Mouse (Mus musculus) fat pad, adult 2 months (tissue): ENCODE results near the gene Srcin1.

Experiments
- DNase-seq: peaks from one replicate; pipeline ENCODE4 v3.0.0-alpha.2; 2011; ENCODE audit warnings: low read depth, low spot score; ENCODE audit errors: extremely low read depth

The Srcin1 gene

DNA sequence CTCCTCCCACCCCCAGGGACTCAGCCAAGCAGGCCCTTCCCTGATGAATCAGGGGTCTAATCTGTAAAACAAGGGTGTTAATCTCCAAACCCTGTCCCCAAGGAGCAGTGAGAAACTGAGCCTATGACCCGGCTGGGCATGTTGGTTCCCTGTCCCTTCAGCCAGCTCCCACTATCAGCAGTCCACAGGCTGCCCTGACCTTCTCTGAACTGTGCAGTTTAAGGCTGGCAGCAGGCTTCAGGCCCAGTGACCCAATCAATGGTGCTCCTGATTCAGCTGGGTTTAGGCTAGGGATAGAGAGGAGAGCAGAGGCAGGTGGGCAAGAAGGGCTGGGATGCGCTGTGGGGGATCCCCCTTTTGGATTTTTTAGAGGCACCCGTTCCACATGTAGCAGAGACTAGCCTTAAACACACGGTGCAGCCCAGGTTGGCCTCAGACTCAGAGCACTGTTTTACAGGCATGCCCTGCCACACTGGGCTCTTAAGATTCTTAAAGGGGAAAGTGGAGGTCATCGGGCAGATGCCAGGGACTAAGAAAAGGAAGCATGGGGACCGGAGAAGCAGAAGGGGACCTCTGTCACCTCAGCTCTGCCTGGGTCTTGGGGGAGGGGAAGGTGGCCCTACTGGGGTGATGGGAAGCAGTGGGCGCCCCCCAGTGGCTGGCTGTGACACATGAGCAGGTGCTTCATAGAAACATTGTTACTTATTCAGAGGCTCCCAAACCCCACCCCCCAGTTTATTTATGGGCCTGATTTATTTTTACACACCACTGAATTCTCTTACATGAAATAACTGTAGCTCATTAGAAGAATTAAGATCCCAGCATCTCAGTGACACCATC is 19.2 kb downstream of the Srcin1 start:
- DNase-seq: no peak

DNA sequence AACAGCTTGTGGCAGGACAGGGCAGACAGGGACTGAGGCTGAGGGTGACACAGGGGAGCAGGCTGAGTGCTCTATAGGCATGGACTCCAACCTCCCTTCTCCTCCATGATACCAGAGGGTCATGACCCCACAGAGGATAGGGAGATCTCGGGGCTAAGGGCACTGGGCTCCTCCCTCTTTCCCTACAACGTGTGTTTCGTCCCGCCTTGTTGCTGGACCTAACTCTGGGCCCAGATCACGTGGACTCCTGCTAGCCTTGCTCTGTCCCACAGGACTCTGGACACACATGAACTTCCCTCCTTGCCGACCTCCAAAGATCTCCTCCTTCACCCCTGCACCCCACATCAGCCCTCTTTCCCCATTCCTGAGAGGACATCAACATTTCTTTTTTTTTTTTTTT is 20.8 kb downstream of the Srcin1 start:
- no peak for DNase-seq

DNA sequence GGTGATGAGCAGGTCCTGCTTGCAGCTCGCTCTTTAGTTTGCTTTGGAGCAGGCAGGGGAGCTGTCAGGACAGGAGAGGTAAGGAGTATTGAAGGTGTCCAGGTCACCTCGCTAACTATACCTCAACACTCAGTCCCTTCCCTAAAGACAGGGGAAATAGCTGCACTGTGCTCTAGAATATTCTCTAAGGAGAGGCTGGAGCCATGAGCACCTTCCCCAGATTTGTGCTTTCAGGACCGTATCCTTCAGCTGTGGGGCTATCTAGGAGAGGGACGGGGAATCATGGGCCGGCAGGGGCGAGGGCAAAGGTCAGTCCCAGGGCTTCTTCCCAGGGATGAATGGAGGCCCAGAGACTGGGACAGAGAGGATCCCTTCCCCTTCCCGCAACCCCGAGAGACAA is 23.8 kb downstream of the Srcin1 start:
- no peak for DNase-seq

DNA sequence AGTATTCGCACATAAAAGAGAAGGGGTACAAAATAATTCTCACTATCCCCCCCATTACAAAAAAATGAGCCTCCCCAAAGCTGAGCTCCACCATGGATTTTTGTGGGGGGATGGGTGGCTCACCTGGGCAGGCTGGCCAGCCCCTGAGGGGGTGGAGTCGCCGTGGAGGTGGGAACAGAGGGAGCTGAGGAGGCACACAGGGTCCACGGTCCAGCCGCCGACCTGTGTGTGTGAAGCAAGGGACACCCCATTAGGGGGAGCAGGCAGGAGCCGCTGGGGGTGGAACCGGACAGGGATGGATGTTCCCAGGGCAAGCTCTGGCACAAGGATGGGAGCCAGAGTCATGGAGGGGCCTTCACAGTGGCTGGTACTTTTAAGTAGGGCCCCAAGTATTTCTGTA is 27.2 kb downstream of the Srcin1 start:
- no peak for DNase-seq

DNA sequence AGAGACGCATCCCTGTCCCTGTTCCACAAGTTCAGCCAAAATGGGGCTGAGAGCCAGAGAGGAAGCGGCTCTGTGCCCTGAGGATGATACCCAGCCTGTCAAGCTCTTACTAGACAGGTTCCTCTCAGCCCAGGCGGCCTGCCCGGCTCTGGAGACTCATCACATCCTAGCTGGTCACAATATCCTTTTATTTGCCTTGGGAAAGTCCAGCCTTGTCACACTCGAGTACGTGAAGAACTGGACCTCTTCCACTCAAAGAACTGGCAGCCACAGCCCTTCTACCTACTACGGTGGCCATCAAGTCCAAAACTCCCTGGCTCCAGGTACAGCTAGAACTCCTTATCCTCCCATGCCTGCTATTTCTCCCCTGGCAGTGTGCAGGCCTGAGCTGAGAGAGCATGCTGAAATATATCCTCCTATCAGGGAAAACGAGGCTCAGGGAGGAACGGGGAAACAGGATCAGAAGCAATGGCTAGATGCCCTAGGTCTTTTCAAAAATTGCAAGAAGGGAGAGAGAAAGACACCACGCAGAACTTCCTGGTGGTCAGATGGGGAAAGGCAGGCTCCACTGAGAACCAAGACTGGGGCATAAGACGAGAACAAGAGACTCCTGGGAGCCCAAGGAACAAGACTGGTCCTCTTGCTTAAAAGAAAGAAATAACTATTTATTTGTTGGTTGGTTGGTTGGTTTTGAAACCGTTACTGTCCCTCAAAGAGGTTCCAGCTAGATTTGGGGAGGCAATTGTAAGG is 27.9 kb downstream of the Srcin1 start:
- DNase-seq: no peak

DNA sequence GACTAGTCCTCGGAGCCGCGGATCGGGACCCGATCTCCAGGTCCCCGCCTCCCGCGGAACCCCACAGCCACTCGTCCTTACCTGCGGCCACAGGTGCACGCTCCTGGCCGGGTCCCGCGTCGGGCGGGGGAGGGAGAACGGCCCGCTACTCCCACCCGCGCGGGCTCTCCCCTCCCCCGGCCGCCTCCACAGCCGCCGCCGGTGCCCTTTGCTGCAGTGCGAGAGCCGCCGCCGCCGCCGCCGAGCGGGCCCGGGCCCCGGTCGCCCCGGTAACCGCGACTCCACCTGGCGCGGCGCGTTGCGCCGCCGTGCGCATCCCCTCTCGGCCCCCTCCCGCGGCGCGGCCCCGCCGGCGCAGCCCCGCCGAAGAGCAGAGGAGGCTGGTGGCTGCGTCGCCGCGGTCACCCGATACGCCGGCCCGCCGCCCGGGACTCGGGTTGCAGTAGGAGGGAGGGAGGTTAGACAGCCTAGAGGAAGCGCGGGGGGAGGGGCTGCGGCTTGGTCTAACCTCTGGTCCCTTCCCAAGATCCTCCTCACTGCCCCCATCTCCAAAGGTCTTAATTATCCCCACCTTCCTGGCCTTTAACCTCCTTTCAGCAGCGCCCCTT is 29.1 kb downstream of the Srcin1 start:
- DNase-seq: no peak

DNA sequence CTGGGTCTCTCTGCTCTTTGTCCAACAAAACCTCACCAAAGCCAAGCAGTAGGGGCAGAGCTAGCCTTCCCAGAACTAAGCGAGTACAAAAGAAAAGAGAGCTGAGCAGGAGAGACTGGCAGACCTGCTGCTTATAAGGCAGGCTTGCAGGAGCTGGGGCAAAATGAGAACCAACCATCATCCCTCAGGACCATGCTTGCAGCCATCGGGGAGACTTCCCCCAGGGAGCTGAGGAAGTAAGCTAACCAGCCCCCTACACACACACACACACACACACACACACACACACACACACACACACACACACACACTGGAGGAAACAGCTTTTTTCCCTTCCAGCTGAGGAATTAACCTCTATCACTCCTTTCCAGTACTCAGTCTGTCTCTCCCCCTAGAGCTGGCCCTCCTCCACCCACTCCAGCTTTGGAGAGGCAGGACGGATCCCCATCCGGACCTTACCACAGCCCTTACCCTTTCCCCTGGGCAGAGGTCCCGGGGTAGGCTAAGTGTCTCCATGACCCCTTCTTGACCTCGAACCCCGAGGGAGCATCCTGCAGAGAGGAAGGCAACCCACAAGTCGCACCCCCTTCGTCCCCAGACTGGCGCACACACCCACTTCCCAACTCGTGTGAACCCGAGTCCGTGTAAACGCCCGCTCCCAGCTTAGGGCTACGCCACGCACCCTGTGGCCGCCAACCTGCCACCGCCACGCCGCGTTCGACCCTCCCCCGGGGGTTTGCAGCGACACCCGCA is 30.0 kb downstream of the Srcin1 start:
- DNase-seq: no peak

DNA sequence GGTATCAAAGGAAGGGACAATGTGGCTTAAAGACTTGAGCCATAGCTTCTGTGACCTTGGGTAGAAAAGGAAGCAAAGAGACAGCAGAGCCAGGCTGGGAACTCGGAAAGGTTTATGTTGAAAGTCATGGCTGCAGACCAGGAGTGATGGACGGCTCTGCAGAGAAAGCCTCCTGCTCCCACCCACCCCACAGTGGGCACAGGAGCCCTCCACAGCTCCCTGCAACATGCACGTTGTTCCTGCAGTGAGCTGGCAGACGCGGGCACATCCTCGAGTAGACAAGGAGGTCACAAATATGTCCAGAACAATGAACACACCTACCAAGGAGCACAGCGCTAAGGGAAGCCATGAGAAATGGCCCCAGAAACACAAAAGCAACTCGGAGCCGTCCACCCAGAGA is 32.1 kb downstream of the Srcin1 start:
- no peak for DNase-seq

DNA sequence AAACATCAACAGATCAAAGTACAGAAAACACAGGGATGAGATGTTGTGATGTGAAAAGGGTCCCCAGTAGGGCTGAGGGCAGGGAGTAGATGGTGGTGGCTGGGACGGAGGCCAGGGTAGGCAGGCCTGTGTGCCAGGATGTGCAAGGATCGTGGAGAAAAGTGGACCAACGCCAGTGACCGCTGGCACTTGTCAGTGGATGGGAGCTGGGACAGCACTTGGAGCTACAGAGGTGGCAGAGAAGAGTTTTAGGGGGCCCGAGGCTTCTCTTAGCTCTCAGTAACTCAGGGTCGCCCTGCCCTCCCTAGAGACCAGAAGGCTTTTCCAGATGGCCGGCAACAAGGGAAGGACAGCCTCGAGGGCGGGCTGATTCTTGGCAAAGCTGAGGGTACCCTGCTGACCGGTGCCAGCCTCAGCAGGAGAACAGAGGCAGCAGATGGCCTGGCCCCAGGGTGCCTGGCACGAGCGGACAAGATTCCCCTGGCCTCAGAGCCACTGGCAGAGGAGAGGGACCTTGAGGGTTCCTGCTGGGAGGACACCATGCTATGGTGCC is 32.7 kb downstream of the Srcin1 start:
- no peak for DNase-seq

DNA sequence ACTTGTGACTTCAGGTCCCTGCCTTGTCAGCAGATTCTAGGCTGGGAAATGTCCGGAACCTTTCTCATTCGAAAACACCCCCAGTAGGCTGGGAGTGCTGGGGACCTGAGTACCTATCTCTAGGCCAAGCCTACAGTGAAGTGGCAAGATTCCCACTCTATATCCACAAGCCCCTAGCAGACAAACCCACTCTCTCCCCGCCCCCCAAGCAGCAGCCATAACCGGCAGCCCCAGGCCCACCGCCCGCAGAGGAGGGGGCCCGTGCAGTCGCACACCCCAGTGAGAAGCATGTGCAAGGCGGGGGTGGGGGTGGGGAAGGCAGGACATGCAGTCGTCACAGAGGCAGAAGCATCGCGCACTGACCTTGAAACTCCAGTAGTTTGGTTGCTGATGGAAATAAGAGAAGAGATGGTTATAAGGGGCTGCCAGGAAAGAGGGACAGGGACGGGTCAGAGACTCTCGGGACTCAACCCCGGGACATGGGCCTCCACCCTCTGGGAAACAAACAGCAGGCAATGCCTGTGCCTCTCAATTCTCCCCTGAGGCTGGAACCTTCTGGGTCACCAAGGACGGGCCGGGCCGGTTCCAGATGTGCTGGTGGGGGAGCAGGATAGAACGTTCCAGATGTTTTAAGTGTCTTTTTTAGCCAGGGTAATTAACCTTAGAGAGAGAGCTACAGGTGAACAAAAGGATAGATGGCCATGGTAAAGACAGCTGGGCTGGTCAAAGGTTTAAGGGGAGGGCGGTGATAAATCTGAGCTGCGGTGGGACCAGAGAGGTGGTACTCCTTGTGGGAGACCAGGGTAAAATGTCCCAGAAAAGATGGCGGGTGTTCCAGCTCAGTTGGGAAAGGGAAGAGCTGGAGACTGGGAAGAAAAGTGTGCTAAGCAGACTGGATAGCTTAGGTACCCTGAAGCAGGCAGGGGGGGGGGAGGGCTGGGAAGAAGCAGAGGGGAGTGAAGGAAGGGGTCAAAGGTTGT is 33.5 kb downstream of the Srcin1 start:
- DNase-seq: no peak

DNA sequence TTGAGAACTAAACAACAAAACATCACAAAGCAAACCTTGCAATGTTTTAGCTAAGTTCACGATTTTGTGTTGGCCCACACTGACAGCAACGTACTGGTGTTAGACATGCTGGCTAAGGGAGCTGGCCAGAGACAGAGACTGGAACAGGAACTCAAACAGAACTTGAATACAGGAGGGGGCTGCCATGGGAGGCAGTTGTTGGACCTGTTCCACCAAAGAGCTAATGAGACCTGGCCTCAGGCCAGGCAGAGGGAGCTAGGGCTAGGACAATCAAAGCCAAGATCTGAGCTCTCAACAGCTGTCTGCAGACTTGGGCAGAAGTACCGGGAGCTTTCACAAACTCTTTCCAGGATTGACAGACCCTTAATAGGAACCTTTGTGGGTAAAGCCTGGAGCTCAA is 35.4 kb downstream of the Srcin1 start:
- no peak for DNase-seq

DNA sequence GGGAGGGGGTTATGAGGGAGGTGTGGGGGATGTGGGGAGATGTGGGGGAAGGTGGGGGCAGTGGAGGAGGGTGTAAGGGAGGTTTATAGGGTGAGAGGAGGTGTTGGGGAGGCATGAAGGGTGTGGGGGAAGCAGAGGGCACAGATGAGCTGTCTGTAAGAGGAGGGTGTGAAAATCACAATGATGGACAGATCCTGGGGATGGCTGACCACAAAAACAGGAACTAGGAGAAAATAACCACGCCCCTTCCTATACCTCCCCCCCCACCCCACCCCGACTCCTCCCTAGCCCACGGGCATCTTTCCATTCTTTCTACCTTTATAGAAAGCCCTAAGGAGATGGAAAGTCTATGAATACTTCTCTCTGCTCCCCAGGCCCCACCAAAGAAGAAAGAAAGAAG is 35.9 kb downstream of the Srcin1 start:
- DNase-seq: no peak

DNA sequence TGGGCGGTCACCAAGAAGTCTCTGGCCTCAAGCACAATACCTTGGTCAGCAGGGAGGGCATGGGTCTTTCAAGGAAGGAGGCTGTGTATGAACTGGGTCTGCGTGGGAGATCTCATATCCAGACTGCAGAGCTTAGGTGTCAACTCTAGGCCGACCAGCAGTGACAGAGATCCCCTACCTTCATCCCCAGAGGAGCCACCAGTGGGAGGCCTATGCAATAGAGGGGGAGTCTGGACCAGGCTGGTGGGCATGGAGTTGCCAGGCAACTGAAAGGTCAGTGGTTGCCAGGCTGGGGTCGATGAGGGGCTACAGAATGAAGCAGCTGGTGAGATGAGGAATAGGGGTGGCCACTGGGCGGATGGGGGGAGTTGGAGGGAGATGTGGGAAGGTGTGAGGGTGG is 36.4 kb downstream of the Srcin1 start:
- DNase-seq: no peak

DNA sequence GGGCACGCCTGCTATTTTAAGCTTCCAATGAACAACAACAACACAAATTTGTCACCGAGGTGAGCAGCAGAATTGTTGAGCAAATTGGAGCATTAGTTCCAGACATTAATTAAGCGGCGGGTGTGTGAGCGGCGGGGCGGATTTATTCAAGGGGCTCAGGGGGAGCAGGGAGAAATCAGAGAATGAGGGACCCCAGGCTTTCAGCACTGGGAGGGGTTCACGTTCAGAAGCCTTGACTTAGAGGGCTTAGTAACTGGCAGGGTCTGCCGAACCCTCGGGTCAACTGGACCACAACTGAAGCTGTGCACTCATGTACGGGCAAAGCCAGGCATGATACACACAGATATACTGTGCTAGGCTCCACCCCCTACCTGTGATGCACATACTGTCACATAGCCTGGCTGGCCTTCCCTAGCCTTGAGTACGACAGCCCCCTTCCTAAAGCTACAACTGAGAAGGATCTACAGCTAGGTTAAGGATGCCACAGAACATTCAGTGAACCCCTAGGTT is 38.4 kb downstream of the Srcin1 start:
- DNase-seq: no peak

DNA sequence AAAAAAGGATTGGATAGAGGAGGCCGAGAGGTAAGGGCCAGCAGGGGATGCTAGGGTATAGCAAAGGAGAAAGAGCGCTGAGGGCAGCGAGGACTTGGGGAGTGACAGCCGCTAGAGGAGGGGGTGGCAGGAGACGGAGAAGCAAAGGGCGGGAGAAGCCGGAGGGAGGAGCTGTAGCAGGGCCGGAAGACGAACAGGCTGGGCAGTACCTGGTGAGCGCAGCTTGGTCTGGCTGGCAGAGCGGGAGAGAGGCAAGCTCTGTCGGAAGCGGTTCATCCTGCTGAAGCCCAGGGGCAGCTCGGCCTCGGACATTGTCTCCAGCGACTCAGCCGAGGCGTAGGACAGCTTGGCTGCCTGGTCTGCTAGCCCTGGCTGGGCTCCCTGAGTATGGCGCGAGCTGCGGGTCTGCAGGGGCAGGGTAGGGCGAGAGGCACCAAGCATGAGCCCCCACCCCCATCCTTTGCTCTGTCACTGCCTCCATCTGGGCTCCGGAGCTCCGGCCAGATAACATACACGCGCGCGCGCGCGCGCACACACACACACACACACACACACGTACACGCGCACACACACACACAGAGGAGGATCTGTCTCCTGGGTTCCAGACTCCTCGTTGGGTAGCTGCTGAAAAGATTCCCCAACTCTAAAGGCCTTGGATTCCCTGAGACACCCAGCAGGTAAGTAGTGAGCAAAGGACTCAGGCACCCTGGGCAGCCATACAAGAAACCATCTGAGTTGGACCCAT is 39.0 kb downstream of the Srcin1 start:
- DNase-seq: no peak

DNA sequence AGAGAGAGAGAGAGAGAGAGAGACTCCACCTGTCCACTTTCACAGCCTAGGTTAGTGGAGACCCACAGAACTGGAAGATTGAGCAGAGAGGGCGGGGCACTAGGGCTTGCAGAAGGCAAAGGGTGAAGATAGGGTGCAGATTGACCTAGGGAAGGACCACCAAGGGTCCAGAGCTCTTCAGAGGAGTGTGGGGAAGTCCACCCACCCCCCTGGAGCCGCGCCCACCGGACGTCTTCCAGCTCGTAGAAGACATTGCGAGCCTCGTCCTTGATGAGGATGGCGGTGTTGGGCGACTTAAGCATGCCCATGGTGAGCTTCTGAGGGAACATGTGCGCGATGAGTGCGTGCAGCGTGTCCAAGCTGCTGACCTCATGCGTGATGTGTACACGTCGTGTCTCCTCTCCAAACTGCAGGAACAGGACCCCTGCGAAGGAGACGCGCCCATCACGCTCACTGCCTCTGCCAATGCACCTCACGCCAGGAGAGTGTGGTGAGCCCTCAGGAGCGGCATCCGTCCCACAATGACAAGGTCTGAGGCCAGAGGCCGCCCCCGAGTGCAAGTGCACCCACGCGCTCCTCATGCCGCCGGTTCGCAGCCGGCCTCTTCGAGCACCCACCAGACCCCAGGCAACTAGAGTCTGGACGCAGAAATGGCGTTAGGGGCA is 39.8 kb downstream of the Srcin1 start:
- DNase-seq: no peak

DNA sequence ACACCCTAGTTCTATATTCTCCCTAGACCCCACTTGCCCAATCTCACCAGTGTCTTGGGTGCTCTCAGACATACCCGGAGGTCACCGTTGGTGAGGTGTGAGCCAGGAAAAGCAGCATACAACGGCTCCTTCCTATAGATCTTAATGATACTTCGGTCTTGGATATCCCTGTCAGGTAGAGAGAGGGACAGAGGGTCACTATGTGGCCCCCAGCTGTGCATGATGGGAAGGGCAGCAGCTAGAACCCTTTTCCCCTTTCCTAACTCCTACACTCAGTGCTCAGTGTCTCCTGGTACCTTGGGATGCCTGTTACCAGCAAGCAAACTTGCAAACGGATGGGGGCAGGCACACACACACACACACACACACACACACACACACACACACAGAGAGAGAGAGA is 40.3 kb downstream of the Srcin1 start:
- no peak for DNase-seq

DNA sequence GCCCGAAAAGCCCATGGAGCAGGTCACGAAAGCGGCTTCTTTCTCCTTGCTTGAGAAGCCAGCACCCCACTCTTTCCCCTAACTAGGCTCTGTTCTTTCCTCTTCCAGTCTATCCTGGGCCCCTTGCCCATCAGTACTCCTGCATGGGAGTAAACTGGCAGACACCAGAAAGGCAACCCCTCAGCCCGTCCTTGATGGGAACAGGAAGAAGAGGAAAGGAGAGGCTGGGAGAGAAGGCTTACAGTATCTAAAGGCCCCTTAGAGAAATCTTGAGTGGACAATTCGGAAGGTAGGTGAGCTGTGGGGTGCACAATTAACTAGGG is 40.7 kb downstream of the Srcin1 start:
- no peak for DNase-seq
